In genomic region chr13:73727621-73728025, GRCm38 (mm10) we compare ENCODE assay signal across 17 mouse cellular contexts. TPM values are rescaled to one million over a fixed set of nuclear protein-coding genes. Genes with fewer than 3 reads are reported as not detected.
DNase-seq lines count a peak whose midpoint lies in the region; ATAC-seq lines count a peak whose summit lies in the region.
"Had no signal": no experiment of that assay in that cellular context is flagged by ENCODE, and none has a peak within 500 bp of the region (broad histone marks: within the 10 kb centered on the region; RNA-seq: fewer than 3 reads in every experiment).

No protein-coding gene starts in this region.

- H3K9ac ChIP-seq in heart, embryonic 11.5 days (ENCODE audit: low read depth, low read length): no peak overlapping the region
- no peak overlapping the region for H3K9ac ChIP-seq in hindbrain, embryonic 13.5 days
- H3K9ac ChIP-seq: limb, embryonic 13.5 days; lung, embryonic 14.5 days had no signal

- H3K36me3 ChIP-seq in heart, embryonic 11.5 days (ENCODE audit: control insufficient read depth, insufficient read depth, low read length): no peaks in the 10 kb centered on the region
- no peaks in the 10 kb centered on the region for H3K36me3 ChIP-seq in hindbrain, embryonic 13.5 days
- H3K36me3 ChIP-seq: embryonic facial prominence, embryonic 10.5 days; limb, embryonic 13.5 days had no signal

- ATAC-seq in heart, embryonic 11.5 days (replicated peaks; ENCODE audit: insufficient number of reproducible peaks, low FRiP score, low TSS enrichment): no peak
- no peak for ATAC-seq in hindbrain, embryonic 13.5 days (ENCODE audit: low FRiP score)
- ATAC-seq: Patski had no signal

- 0 out of 2 replicates have a peak, but pooled peaks cover 4% of the 10 kb centered on the region for H3K27me3 ChIP-seq in heart, embryonic 11.5 days (ENCODE audit: control insufficient read depth, insufficient read depth, low read length)
- H3K27me3 ChIP-seq in hindbrain, embryonic 13.5 days: peaks cover 7% of the 10 kb centered on the region
- H3K27me3 ChIP-seq: Patski had no signal

- no peak overlapping the region for H3K4me2 ChIP-seq in heart, embryonic 11.5 days
- H3K4me2 ChIP-seq in hindbrain, embryonic 13.5 days: no peak overlapping the region
- H3K4me2 ChIP-seq: limb, embryonic 13.5 days; lung, embryonic 14.5 days had no signal

- H3K27ac ChIP-seq in heart, embryonic 11.5 days (ENCODE audit: low read depth, low read length): no peak overlapping the region
- H3K27ac ChIP-seq in hindbrain, embryonic 13.5 days: no peak overlapping the region
- H3K27ac ChIP-seq: embryonic facial prominence, embryonic 10.5 days; limb, embryonic 13.5 days had no signal

- H3K4me3 ChIP-seq in heart, embryonic 11.5 days (ENCODE audit: low read depth, low read length): no peak overlapping the region
- H3K4me3 ChIP-seq in hindbrain, embryonic 13.5 days: no peak overlapping the region
- H3K4me3 ChIP-seq: embryonic facial prominence, embryonic 10.5 days; limb, embryonic 13.5 days had no signal

- peaks cover 5% of the 10 kb centered on the region; the same call in 1 of the 2 replicates for H3K4me1 ChIP-seq in heart, embryonic 11.5 days (ENCODE audit: control insufficient read depth, insufficient read depth, low read length)
- peaks cover 5% of the 10 kb centered on the region for H3K4me1 ChIP-seq in hindbrain, embryonic 13.5 days (replicated peaks)

- 28% methylated on average over 2 of the region's 2 CpGs for WGBS in heart, embryonic 11.5 days (ENCODE audit: insufficient replicate concordance)
- WGBS in hindbrain, embryonic 13.5 days: 18% methylated on average over 2 of the region's 2 CpGs

- peak; percentile 71 to 81 for DNase-seq in heart, adult 18-20 months
- DNase-seq in MN1 (ENCODE audit: low spot score): peak; percentile 26
- DNase-seq in adipocyte (ENCODE audit: low spot score): peak; percentile 31
- peak; percentile 58 to 62 for DNase-seq in heart, postnatal 36 days
- no peak for DNase-seq in spleen, postnatal 14 days (ENCODE audit: low spot score in 2 of 2)
- DNase-seq in thymus, adult 18-20 months: no peak
- DNase-seq: cerebellum, adult 9-11 months; lung, embryonic 14.5 days had no signal

- intact Hi-C loops in heart, postnatal 36 days (cut with DNase I): no loop called here

- H3K9me3 ChIP-seq in heart, embryonic 11.5 days (replicated peaks; ENCODE audit: control insufficient read depth, low read length): no peaks in the 10 kb centered on the region
- H3K9me3 ChIP-seq in hindbrain, embryonic 13.5 days: no peaks in the 10 kb centered on the region
- H3K9me3 ChIP-seq: embryonic facial prominence, embryonic 10.5 days; limb, embryonic 13.5 days had no signal

RNA-seq across cellular contexts. Expression of gene Slc12a7, which starts 5.3 kb away (rescaled TPM):
- total RNA-seq in heart, adult 18-20 months (2021): 100 to 1,000 TPM; 189 to 209 TPM
- 32.7 and 40.0 TPM in 2 replicates for polyA plus RNA-seq in heart, embryonic 11.5 days (2014; fragmentation: Nextera tagmentation; extraction: Ambion mirVana)
- total RNA-seq in heart, postnatal 36 days (2021): 100 to 1,000 TPM; 163 to 167 TPM
- polyA plus RNA-seq in hindbrain, embryonic 13.5 days (2015; fragmentation: Nextera tagmentation; extraction: Ambion mirVana): 14.3 and 14.9 TPM in 2 replicates

RNA-seq across cellular contexts. Expression of gene Slc6a19, which starts 23.0 kb away (rescaled TPM):
- total RNA-seq in heart, adult 18-20 months (2021): under 1 TPM in 1 of 2 experiments, not detected in 1; 0.28 TPM
- polyA plus RNA-seq in heart, embryonic 11.5 days (2014; fragmentation: Nextera tagmentation; extraction: Ambion mirVana): not detected in 2 replicates
- total RNA-seq in heart, postnatal 36 days (2021): not detected
- 0.18 and 0.29 TPM in 2 replicates for polyA plus RNA-seq in hindbrain, embryonic 13.5 days (2015; fragmentation: Nextera tagmentation; extraction: Ambion mirVana)
- total RNA-seq: granulocyte monocyte progenitor cell, adult 5-6 weeks had no signal
- polyA plus RNA-seq: forebrain, embryonic 11.5 days had no signal

RNA-seq across cellular contexts. Expression of gene Slc6a18, which starts 49.8 kb away (rescaled TPM):
- total RNA-seq in heart, adult 18-20 months (2021): not detected
- not detected in 2 replicates for polyA plus RNA-seq in heart, embryonic 11.5 days (2014; fragmentation: Nextera tagmentation; extraction: Ambion mirVana)
- total RNA-seq in heart, postnatal 36 days (2021): not detected
- not detected in 2 replicates for polyA plus RNA-seq in hindbrain, embryonic 13.5 days (2015; fragmentation: Nextera tagmentation; extraction: Ambion mirVana)
- total RNA-seq: granulocyte monocyte progenitor cell, adult 5-6 weeks; layer of hippocampus, postnatal 25 days had no signal
- polyA plus RNA-seq: embryonic facial prominence, embryonic 10.5 days; forebrain, embryonic 11.5 days; limb, embryonic 13.5 days; lung, embryonic 14.5 days; stomach, embryonic 16.5 days had no signal

Comparison
In these comparisons a context has a peak if more than half of its experiments do, and no peak if none do; other contexts are left out.
1. DNase-seq: peak in heart, adult 18-20 months (2 of 2), MN1 (single experiment), adipocyte (single experiment) and heart, postnatal 36 days (2 of 2); none in spleen, postnatal 14 days (0 of 2) and thymus, adult 18-20 months (0 of 2).